Mouse (Mus musculus): ENCODE measurements around the gene Tpgs1. TPM values are rescaled to one million over a fixed set of nuclear protein-coding genes. Genes with fewer than 3 reads are reported as not detected.

Gene Tpgs1
- polyA plus RNA-seq, 1 experiment = 138 TPM

DNA sequence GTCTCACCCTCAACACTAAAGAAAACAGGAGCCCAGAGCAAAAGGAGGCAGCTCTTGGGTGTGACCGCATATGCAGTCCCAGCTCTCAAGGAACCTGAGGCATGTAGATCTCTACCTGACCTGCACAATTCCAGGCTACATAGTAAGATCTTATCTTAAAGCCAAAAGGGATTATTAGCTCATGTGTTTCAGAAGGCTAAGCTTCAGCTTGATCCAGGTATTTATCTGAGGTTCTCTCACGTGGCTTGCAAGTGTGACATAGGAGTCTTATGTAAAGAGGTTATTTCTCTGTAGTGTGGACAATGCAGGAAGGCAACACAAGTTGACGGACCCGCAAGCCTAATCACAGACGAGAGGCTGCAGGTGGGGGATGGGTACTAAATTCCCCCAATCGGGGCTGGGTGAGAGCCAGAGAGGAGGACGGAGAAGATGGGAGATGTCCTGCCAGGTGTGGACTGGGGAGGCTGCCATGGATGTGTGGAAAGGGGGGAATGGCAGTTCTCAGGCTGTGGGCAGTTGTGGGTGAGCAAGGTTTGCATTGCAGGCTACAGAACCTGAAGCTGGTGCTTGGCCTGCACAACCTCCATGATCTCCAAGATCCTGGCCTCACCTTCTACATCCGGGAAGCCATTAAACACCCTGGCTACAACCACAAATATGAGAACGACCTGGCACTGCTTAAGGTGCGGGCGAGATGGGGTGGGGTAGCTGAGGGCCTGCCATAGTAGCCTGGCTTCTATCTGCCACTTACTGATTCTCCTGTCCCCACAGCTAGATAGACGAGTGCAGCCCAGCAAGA, 24.6 kb downstream of the Tpgs1 start:
- Histone ChIP-seq H3K4me1 (ENCODE audit: control insufficient read depth, insufficient read depth, insufficient read length, low read length) (peaks cover 28% of the 10 kb centered on the region), H3K27ac (ENCODE audit: insufficient read depth, low read depth, low read length) (no peak overlapping the region), H3K4me3 (ENCODE audit: low read depth, low read length) (no peak overlapping the region), H3K27me3 (ENCODE audit: control insufficient read depth, insufficient read depth, low read length) (no peaks in the 10 kb centered on the region), H3K36me3 (ENCODE audit: control insufficient read depth, insufficient read depth, low read length) (peaks cover 6% of the 10 kb centered on the region)
- 75% methylated on average over 12 of the region's 12 CpGs for WGBS
- TF ChIP-seq POLR2A (IDR thresholded peaks at IDR 0.05; ENCODE audit: low read depth, low read length) (no peak), CTCF (IDR thresholded peaks at IDR 0.05; ENCODE audit: extremely low read depth, insufficient read length, insufficient replicate concordance, low read depth, low read length) (no peak)

DNA sequence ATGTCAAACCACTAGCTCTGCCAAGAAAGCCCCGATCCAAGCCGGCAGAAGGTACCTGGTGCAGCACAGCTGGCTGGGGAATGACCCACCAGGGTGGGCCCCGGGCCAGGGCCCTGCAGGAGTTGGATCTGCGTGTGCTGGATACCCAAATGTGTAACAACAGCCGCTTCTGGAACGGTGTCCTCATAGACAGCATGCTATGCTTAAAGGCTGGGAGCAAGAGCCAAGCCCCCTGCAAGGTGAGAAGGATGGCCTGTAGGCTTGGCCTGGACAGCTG, 25.1 kb downstream of the Tpgs1 start:
- Histone ChIP-seq H3K4me3 (ENCODE audit: low read depth, low read length) (no peak overlapping the region), H3K27me3 (ENCODE audit: control insufficient read depth, insufficient read depth, low read length) (no peaks in the 10 kb centered on the region), H3K4me1 (ENCODE audit: control insufficient read depth, insufficient read depth, insufficient read length, low read length) (peaks cover 31% of the 10 kb centered on the region), H3K27ac (ENCODE audit: insufficient read depth, low read depth, low read length) (no peak overlapping the region), H3K36me3 (ENCODE audit: control insufficient read depth, insufficient read depth, low read length) (0 out of 2 replicates have a peak, but pooled peaks cover under 1% of the 10 kb centered on the region)
- TF ChIP-seq POLR2A (IDR thresholded peaks at IDR 0.05; ENCODE audit: low read depth, low read length) (no peak), CTCF (IDR thresholded peaks at IDR 0.05; ENCODE audit: extremely low read depth, insufficient read length, insufficient replicate concordance, low read depth, low read length) (no peak)
- 88% methylated on average over 6 of the region's 6 CpGs for WGBS

DNA sequence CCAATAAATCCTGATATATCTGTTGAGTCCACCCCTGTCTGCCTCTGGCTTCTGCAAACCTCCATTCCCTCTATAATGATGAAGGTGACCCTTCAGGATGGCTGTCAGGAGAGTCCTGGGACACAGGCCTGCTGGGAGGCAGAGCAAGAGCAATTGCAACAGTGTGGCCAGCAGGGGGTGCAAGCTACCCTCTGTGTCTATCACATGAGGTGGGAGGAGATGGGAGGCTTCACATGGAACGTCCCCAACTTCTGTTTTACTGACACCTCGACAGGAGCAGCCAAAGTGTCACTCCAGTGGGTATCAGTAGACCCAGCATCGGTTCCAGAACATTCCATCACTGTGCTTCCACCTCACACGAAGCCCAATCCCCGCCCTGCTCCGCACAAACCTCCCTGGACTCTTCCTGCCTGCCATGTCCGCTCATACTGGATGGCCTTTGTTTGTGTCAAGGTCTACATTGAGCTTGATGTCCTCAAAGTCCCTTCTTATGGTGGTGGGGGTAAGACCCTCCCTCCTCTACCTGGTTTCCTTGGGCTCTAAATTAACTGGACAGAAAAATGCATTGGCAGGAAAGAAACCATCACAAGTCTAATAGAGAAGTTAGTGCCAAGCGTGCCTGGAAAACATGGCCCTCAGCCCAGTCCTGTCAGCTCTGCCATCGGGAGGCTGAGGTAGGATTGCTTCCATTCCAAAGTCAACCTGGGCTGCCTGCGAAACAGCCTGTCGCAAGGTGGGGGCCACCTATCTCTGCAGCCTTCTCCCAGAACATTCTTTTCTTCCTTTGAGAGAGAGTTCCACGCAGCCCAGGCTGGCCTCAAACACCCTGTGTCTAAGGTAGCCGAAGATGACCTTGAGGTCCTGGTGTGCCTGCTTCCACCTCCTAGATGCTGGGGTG, 26.3 kb downstream of the Tpgs1 start:
- peak overlapping the region; percentile 100 for H3K27ac ChIP-seq (ENCODE audit: insufficient read depth, low read depth, low read length)
- WGBS = 15% methylated on average over 13 of the region's 13 CpGs
- H3K27me3 ChIP-seq (ENCODE audit: control insufficient read depth, insufficient read depth, low read length) = no peaks in the 10 kb centered on the region
- H3K4me3 ChIP-seq (ENCODE audit: low read depth, low read length) = peak overlapping the region; percentile 40
- no peaks in the 10 kb centered on the region for H3K36me3 ChIP-seq (ENCODE audit: control insufficient read depth, insufficient read depth, low read length)
- peaks cover 31% of the 10 kb centered on the region for H3K4me1 ChIP-seq (ENCODE audit: control insufficient read depth, insufficient read depth, insufficient read length, low read length)
- TF ChIP-seq CTCF (IDR thresholded peaks at IDR 0.05; ENCODE audit: extremely low read depth, insufficient read length, insufficient replicate concordance, low read depth, low read length) = peak; percentile 87; the same call in 1 of the 2 replicates
- no peak for TF ChIP-seq POLR2A (IDR thresholded peaks at IDR 0.05; ENCODE audit: low read depth, low read length)

- Histone ChIP-seq H3K36me3 (ENCODE audit: control insufficient read depth, insufficient read depth, low read length) (no peaks in the 10 kb centered on the region), H3K4me3 (ENCODE audit: low read depth, low read length) (peak overlapping the region; percentile 17; the same call in 1 of the 2 replicates), H3K4me1 (ENCODE audit: control insufficient read depth, insufficient read depth, insufficient read length, low read length) (peaks cover 38% of the 10 kb centered on the region), H3K27ac (ENCODE audit: insufficient read depth, low read depth, low read length) (peak overlapping the region; percentile 100), H3K27me3 (ENCODE audit: control insufficient read depth, insufficient read depth, low read length) (no peaks in the 10 kb centered on the region)
- no peak for TF ChIP-seq CTCF (IDR thresholded peaks at IDR 0.05; ENCODE audit: extremely low read depth, insufficient read length, insufficient replicate concordance, low read depth, low read length)
- 12% methylated on average over 9 of the region's 9 CpGs for WGBS
Measured at GRCm38 (mm10) chr10:79696129-79696651, 27.0 kb downstream of the Tpgs1 start.

DNA sequence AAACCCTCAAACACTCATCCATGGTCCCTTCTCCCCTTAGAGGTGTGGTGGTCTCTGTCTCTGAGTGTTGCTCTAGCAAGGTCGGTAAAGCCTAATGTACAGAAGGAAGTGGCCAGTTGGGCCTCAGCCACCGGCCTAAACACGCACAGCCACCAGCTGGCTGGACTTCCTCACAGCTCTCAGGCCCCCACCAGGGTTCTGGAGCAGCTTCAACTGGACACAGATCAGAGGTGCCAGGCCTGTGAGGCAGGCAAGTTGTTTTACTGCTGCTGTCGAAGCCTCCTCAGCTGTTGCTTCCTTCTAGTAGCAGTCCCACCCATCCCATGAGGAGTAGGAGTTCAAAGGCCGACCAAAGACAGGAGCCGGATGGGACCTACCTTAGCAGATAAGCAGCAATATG, 28.7 kb downstream of the Tpgs1 start:
- TF ChIP-seq POLR2A (IDR thresholded peaks at IDR 0.05; ENCODE audit: low read depth, low read length) (peak; percentile 51; the same call in 1 of the 2 replicates), CTCF (IDR thresholded peaks at IDR 0.05; ENCODE audit: extremely low read depth, insufficient read length, insufficient replicate concordance, low read depth, low read length) (no peak)
- H3K36me3 ChIP-seq (ENCODE audit: control insufficient read depth, insufficient read depth, low read length) = no peaks in the 10 kb centered on the region
- no peaks in the 10 kb centered on the region for H3K27me3 ChIP-seq (ENCODE audit: control insufficient read depth, insufficient read depth, low read length)
- 13% methylated on average over 6 of the region's 6 CpGs for WGBS
- no peak overlapping the region for H3K4me3 ChIP-seq (ENCODE audit: low read depth, low read length)
- H3K4me1 ChIP-seq (ENCODE audit: control insufficient read depth, insufficient read depth, insufficient read length, low read length) = peaks cover 44% of the 10 kb centered on the region
- peak overlapping the region; percentile 100 for H3K27ac ChIP-seq (ENCODE audit: insufficient read depth, low read depth, low read length)

DNA sequence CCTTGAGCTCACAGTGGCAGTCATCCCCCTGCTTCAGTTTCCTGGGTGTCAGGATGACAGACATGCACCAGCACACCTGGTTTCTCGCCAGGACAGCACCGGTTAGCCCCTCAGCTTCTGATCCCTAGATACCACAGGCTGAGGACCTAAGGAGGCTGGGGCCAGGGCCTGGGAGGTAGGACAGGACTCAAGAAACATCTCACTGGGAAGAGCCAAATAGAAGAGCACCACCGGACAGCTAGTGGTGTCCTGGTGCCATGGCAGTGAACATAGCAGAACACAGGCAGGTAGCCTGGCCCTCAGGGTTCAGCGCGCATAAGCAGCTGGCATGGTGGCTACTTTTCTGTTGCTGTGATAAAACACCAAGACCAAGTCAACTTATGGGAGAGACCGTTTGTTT, 29.3 kb downstream of the Tpgs1 start:
- 0 out of 2 replicates have a peak overlapping the region, but pooled peaks have one; percentile 7 for H3K4me3 ChIP-seq (ENCODE audit: low read depth, low read length)
- peaks cover 44% of the 10 kb centered on the region for H3K4me1 ChIP-seq (ENCODE audit: control insufficient read depth, insufficient read depth, insufficient read length, low read length)
- peak overlapping the region; percentile 100 for H3K27ac ChIP-seq (ENCODE audit: insufficient read depth, low read depth, low read length)
- WGBS = 79% methylated on average over 6 of the region's 6 CpGs
- no peaks in the 10 kb centered on the region for H3K27me3 ChIP-seq (ENCODE audit: control insufficient read depth, insufficient read depth, low read length)
- TF ChIP-seq POLR2A (IDR thresholded peaks at IDR 0.05; ENCODE audit: low read depth, low read length) (peak; percentile 18; the same call in 1 of the 2 replicates), CTCF (IDR thresholded peaks at IDR 0.05; ENCODE audit: extremely low read depth, insufficient read length, insufficient replicate concordance, low read depth, low read length) (no peak)
- H3K36me3 ChIP-seq (ENCODE audit: control insufficient read depth, insufficient read depth, low read length) = no peaks in the 10 kb centered on the region

- H3K27me3 ChIP-seq (ENCODE audit: control insufficient read depth, insufficient read depth, low read length) = no peaks in the 10 kb centered on the region
- TF ChIP-seq POLR2A (IDR thresholded peaks at IDR 0.05; ENCODE audit: low read depth, low read length) = no peak
- WGBS = 21% methylated on average over 7 of the region's 7 CpGs
- H3K27ac ChIP-seq (ENCODE audit: insufficient read depth, low read depth, low read length) = peak overlapping the region; percentile 64
- no peak overlapping the region for H3K4me3 ChIP-seq (ENCODE audit: low read depth, low read length)
- peaks cover 48% of the 10 kb centered on the region for H3K4me1 ChIP-seq (ENCODE audit: control insufficient read depth, insufficient read depth, insufficient read length, low read length)
- H3K36me3 ChIP-seq (ENCODE audit: control insufficient read depth, insufficient read depth, low read length) = no peaks in the 10 kb centered on the region
Measured at GRCm38 (mm10) chr10:79700676-79701075, 31.5 kb downstream of the Tpgs1 start.

Data from small intestine, adult 2 months (tissue).